Mouse (Mus musculus): Measurements from ENCODE around the gene Xkr7.

The Xkr7 gene

DNA sequence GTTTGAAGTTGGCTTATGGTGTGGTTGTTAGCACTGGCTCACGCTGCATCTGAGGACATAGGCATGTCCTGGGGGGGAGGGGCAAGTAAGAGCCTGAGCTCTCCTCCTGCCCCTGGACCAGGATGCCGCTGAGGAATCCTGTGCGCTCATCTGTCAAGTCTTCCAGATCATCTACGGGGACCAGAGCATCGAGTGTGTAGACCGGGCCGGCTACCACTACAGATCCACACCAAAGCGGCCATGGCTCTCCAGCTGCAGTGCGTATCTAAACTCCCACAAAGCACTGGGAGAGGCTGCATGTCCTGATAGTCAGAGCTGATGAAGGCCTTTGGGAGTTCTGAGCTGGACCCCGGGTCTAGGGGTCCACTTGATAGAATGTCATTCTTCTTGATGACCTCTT is 43.0 kb downstream of the Xkr7 start:
- no peak for DNase-seq

DNA sequence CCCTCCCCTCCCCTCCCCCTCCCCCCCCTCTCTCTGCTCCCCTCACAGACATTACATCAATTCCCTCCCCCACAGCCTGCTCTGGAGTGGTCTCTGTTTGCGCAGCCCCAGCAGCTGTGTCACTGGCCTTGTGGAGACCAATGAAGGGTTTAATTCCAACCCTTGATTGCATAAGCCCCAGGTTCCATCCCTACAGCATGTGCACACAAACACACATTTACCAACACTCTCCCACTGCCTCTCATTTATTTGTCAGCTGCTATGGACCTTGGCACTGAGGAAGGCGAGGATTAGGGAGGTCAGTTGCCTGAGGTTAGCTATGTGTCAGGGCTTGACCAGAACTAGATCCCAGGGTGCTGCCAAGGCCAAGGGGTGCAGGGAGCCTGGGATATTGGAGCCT is 44.3 kb downstream of the Xkr7 start:
- no peak for DNase-seq

- DNase-seq, result peak; percentile 87
Measured at GRCm38 (mm10) chr2:153080841-153081523, 49.3 kb downstream of the Xkr7 start.

DNA sequence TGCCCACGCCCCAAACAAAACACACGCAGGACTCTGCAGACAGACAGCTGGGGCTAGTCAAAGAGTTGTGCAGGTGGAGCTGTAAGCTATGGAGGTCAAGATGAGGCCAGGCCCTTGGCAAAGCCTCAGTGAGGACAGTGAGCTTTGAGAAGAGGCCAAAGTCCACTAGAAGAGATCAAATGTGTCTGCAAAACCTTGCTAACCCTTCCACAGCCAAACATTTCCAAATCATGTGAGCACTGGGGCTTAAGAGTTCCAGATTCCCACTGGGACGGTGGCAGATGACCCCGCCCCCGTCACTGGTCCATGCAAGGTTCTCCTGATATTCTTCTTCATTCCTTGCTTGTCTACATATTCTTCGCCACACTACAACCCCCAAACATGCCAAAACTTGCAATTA is 50.2 kb downstream of the Xkr7 start:
- DNase-seq, result no peak

DNA sequence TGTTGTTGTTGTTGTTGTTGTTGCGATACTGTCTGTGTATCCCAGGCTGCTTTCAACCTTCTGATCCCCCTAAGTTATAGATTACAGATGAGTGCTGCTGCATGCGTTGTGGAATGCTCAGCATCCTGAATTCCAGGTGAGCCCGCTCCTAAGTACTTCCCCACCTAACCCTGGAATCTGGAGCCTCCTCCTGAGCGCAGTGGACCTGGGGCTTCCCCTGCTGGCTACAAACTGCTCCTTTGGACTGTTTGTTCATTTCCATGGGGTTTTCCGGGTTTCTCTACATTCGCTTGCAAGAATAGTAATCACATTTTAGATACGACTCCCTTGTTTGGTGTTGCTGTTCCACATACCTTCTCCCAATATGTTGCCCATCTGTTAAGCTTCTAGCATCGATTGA is 51.6 kb downstream of the Xkr7 start:
- no peak for DNase-seq

- no peak for DNase-seq
Measured at GRCm38 (mm10) chr2:153083824-153084223, 52.2 kb downstream of the Xkr7 start.

DNA sequence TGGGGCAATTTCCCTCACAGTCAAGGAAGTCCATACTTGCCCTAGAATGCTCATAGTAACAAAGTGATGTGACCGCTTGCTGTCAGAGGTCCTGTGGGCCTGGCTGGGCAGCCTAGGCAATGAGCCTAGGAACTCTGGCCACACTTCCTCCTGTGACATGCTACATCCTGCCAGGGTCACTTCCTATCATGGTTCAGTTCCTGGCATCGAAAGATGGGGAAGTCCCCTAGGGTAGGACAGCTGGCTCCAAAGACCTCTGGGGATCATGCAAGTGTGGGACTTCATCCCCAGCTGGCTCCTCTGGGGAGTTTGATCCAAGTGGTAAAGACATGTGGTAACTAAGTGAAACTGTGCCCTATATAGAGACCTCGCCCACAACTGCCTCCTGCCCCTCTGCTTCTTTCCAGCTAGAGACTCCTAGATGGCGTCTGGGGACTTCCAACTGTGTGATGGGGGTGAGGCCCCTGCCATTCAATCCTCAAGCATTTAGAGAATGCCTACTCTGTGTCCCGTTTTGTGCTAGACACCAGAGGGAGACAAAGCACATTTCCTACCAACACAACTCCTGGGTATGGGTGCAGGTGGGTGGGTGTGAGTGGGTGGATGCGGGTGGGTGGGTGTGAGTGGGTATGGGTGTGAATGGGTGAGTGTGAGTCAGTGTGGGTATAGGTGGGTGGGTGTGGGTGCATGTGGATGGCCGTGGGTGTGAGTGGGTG is 52.8 kb downstream of the Xkr7 start:
- DNase-seq, result peak; percentile 52 to 56

GRCm38 (mm10) chr2:153085556-153085955 is 53.9 kb downstream of the Xkr7 start:
- DNase-seq, result no peak

- DNase-seq, result no peak
Measured at GRCm38 (mm10) chr2:153086166-153086565, 54.5 kb downstream of the Xkr7 start.

DNA sequence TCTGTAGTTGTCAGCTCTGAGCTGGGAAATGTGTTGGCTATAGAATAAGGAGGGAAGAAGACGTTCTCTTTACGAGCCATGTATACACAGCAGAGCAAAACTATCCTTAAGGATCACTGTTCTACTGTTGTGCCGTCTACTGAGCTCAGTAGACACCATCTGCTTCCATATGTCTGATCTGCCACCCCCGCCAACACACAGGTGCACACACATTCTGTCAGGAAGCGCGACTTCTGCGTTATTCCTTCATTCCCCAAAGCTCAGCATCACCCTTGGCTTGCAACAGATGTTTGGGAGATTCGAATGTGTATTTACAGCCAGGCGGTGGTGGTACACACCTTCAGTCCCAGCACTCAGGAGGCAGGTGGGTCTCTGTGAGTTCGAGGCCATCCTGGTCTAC is 55.4 kb downstream of the Xkr7 start:
- peak in 1 of 2 experiments; percentile 0 for DNase-seq

GRCm38 (mm10) chr2:153089316-153089715 is 57.7 kb downstream of the Xkr7 start:
- DNase-seq, result no peak

- DNase-seq, result peak; percentile 92 to 96
Measured at GRCm38 (mm10) chr2:153090551-153091165, 59.0 kb downstream of the Xkr7 start.

Measured in B cell, adult 2 months (primary cell).